Mouse (Mus musculus) lung, embryonic 15.5 days (tissue): ENCODE results near the gene Fam126a. TPM values are rescaled to one million over a fixed set of nuclear protein-coding genes. Genes with fewer than 3 reads are reported as not detected.
A peak's percentile ranks its signal among the peaks of the same experiment; 100 is the strongest.

Source experiments
- ATAC-seq: fragments of 200-750 bp; cut with Nextera tagmentation; 2 replicates; pipeline ENCODE4 v1.8.0; 2017; ENCODE audit warnings: moderate number of reproducible peaks, borderline replicate concordance; ENCODE audit not compliant: low FRiP score, low TSS enrichment; ENCODE audit errors: extremely low read depth
- H3K27ac ChIP-seq: fragments of 300-500 bp; sonication (generic); 2 replicates; pipeline ENCODE4 v1.5.1; 2015; ENCODE audit warnings: moderate library complexity, mild to moderate bottlenecking, inconsistent platforms
- H3K27me3 ChIP-seq: fragments of 300-500 bp; sonication (generic); 2 replicates; pipeline ENCODE4 v1.6.1; 2015; ENCODE audit warnings: inconsistent platforms
- H3K36me3 ChIP-seq: fragments of 300-500 bp; sonication (generic); 2 replicates; pipeline ENCODE4 v1.6.1; 2015; ENCODE audit warnings: inconsistent platforms
- H3K4me1 ChIP-seq: fragments of 300-500 bp; sonication (generic); 2 replicates; pipeline ENCODE4 v1.6.1; 2015; ENCODE audit warnings: inconsistent platforms
- H3K4me2 ChIP-seq: fragments of 300-500 bp; sonication (generic); 2 replicates; pipeline ENCODE4 v1.6.1; 2015; ENCODE audit warnings: inconsistent platforms, mild to moderate bottlenecking, moderate library complexity
- H3K4me3 ChIP-seq: fragments of 300-500 bp; sonication (generic); 2 replicates; pipeline ENCODE4 v1.5.1; 2015; ENCODE audit warnings: mild to moderate bottlenecking, inconsistent platforms
- H3K9ac ChIP-seq: fragments of 300-500 bp; sonication (generic); 2 replicates; pipeline ENCODE4 v1.6.1; 2015; ENCODE audit warnings: inconsistent platforms
- H3K9me3 ChIP-seq: fragments of 300-500 bp; sonication (generic); 2 replicates; pipeline ENCODE4 v1.6.1; 2016; ENCODE audit warnings: inconsistent platforms
- WGBS: fragments of 180-500 bp; shearing (Covaris S2); methylation state at CpG from one replicate; pipeline ENCODE4 v1.1.7; 2015; 5-methylcytosine and 5-hydroxymethylcytosine counted together
- polyA plus RNA-seq: library from polyadenylated mRNA; unstranded; fragments of >200 nt; fragmentation: Nextera tagmentation; extraction: Ambion mirVana; gene quantifications from 2 replicates; pipeline ENCODE4 v1.2.1, GENCODE M21; 2015

Gene Fam126a
- polyA plus RNA-seq, 1 experiment from 2014 or later = 18.2 TPM

DNA sequence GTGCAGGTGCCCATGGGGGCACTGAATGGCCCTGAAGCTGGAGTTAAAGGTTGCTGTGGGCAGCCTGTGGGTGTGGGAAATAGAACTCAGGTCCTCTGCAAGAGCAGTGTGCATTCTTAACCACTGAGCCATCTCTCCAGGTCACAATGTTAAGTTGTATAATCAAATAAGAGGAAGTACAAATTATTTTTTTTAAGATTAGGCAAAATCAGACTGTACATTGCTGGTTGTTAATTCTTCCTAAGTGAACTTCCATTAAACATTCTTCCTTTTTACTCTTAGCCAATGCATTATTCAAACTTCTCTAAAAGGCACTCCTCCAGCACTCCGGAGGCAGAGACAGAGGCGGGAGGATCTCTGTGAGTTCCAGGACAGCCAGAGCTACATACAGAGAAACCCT, 7.7 kb upstream of the Fam126a start:
- H3K27me3 ChIP-seq = no peaks in the 10 kb centered on the region
- no peak overlapping the region for H3K9ac ChIP-seq
- H3K4me2 ChIP-seq = no peak overlapping the region
- ATAC-seq = no peak
- no peak overlapping the region for H3K27ac ChIP-seq
- H3K4me1 ChIP-seq = no peaks in the 10 kb centered on the region
- no peaks in the 10 kb centered on the region for H3K9me3 ChIP-seq
- no peak overlapping the region for H3K4me3 ChIP-seq
- no peaks in the 10 kb centered on the region for H3K36me3 ChIP-seq
- 91% methylated on average over 2 of the region's 2 CpGs for WGBS

- 70% methylated on average over 6 of the region's 6 CpGs for WGBS
These were observed 6.2 kb upstream of the Fam126a start for GRCm38 (mm10) chr5:24036731-24037130.

DNA sequence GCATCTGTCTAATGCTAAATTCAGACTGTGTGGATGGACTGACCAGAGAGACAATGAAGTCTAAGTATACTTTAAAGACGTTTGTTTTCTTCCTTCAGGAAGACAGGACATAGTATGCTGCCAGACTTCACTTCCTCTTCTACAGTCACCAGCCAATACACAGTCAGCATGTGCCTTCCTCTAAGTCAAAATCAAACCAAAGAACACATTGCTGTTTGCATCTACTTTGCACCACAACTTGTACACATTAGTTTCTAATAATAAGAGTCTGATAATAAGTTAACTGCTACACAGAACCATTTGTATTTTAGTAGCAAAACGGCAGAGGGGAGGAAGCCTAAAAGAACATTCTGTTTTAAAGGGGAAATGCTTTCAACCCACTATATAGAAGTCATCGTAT, 4.5 kb upstream of the Fam126a start:
- no peak for ATAC-seq
- Histone ChIP-seq H3K4me1 (no peaks in the 10 kb centered on the region), H3K4me3 (no peak overlapping the region), H3K4me2 (no peak overlapping the region), H3K36me3 (no peaks in the 10 kb centered on the region), H3K27me3 (no peaks in the 10 kb centered on the region), H3K9me3 (no peaks in the 10 kb centered on the region), H3K9ac (no peak overlapping the region), H3K27ac (no peak overlapping the region)
- WGBS = 37% methylated on average over 3 of the region's 3 CpGs

More at GRCm38 (mm10) chr5:24036731-24037130, 6.2 kb upstream of the Fam126a start:
- Histone ChIP-seq H3K27ac (no peak overlapping the region), H3K4me1 (no peaks in the 10 kb centered on the region), H3K9me3 (no peaks in the 10 kb centered on the region), H3K4me2 (no peak overlapping the region), H3K36me3 (no peaks in the 10 kb centered on the region), H3K27me3 (no peaks in the 10 kb centered on the region), H3K4me3 (no peak overlapping the region), H3K9ac (no peak overlapping the region)
- no peak for ATAC-seq

GRCm38 (mm10) chr5:24034091-24034490, 3.6 kb upstream of the Fam126a start:
- WGBS = 63% methylated on average over 1 of the region's 1 CpGs

DNA sequence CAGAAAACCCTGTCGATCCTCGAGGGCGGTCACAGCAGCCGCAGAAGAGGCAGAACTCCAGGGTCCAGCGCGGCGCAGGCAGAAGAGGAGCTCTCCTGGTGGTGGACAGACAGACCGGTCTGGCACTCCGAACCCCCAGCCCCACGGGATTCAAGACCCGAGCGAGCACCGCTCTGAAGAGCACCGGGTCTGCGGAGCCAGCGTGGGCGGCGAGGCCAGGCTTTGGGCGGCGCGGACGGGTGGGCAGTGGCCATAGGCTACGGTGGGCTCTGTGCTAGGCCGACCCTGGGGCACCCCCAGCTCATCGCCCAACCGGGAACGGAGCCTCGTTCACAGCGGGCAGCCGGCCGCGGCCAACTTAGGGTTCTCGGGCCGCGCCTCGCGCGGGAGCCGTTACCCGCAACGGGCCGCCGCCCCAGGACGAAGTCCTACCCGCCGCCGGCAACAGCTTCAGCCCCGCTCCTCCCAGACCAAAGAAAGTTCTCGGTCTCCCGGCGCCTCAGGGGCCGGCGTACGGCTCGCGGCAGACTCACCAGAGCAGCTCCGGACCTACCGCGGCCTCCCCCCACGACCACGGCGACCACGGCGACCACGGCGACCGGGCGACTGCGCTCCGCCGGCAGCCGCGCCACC, 428 bp downstream of the Fam126a start:
- peak; percentile 58 for ATAC-seq

More at GRCm38 (mm10) chr5:24034091-24034490, 3.6 kb upstream of the Fam126a start:
- no peak overlapping the region for H3K4me3 ChIP-seq
- no peak for ATAC-seq
- no peak overlapping the region for H3K4me2 ChIP-seq
- peaks cover 5% of the 10 kb centered on the region; the same call in 1 of the 2 replicates for H3K4me1 ChIP-seq
- no peak overlapping the region for H3K9ac ChIP-seq
- H3K9me3 ChIP-seq = no peaks in the 10 kb centered on the region
- no peaks in the 10 kb centered on the region for H3K27me3 ChIP-seq
- H3K36me3 ChIP-seq = no peaks in the 10 kb centered on the region
- H3K27ac ChIP-seq = no peak overlapping the region

GRCm38 (mm10) chr5:24029331-24029771, 1.1 kb downstream of the Fam126a start:
- Histone ChIP-seq H3K9me3 (no peaks in the 10 kb centered on the region), H3K4me1 (peaks cover 10% of the 10 kb centered on the region; the same call in 1 of the 2 replicates), H3K27me3 (no peaks in the 10 kb centered on the region), H3K36me3 (no peaks in the 10 kb centered on the region), H3K4me2 (peak overlapping the region; percentile 96), H3K9ac (peak overlapping the region; percentile 88), H3K4me3 (peak overlapping the region; percentile 75), H3K27ac (peak overlapping the region; percentile 67; the same call in 1 of the 2 replicates)
- 0 out of 2 replicates have a peak, but pooled peaks have one; percentile 29 for ATAC-seq
- 3% methylated on average over 11 of the region's 11 CpGs for WGBS

More for the DNA sequence above, 428 bp downstream of the Fam126a start:
- Histone ChIP-seq H3K36me3 (no peaks in the 10 kb centered on the region), H3K4me2 (peak overlapping the region; percentile 96), H3K9me3 (no peaks in the 10 kb centered on the region), H3K27ac (peak overlapping the region; percentile 67), H3K27me3 (no peaks in the 10 kb centered on the region), H3K4me3 (peak overlapping the region; percentile 75), H3K9ac (peak overlapping the region; percentile 88), H3K4me1 (peaks cover 6% of the 10 kb centered on the region; the same call in 1 of the 2 replicates)
- WGBS = under 1% methylated on average over 71 of the region's 73 CpGs

DNA sequence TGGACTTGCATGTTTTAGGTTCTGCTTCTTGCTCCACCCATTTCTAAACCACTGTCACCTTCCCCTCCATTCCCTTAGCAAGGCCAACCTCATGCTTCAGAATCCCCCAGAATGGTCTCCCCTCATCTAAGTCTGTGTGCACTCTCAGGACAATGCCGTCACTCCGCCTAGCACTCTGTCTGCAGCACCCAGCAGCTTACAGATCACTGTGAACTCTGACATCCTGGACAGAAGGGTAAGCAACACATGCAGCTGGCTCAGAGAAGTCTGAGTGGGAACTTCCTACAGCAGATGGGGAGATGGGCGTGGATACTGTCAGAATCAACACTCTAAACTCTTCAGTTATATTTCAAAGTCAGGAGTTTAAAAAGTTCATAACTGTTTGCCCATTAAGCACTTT, 5.5 kb downstream of the Fam126a start:
- H3K9me3 ChIP-seq = no peaks in the 10 kb centered on the region
- WGBS = 44% methylated on average over 3 of the region's 3 CpGs
- no peak overlapping the region for H3K4me3 ChIP-seq
- H3K4me1 ChIP-seq = peaks cover 10% of the 10 kb centered on the region; the same call in 1 of the 2 replicates
- H3K36me3 ChIP-seq = no peaks in the 10 kb centered on the region
- no peaks in the 10 kb centered on the region for H3K27me3 ChIP-seq
- no peak overlapping the region for H3K9ac ChIP-seq
- ATAC-seq = peak; percentile 55; the same call in 1 of the 2 replicates
- H3K4me2 ChIP-seq = no peak overlapping the region
- no peak overlapping the region for H3K27ac ChIP-seq

DNA sequence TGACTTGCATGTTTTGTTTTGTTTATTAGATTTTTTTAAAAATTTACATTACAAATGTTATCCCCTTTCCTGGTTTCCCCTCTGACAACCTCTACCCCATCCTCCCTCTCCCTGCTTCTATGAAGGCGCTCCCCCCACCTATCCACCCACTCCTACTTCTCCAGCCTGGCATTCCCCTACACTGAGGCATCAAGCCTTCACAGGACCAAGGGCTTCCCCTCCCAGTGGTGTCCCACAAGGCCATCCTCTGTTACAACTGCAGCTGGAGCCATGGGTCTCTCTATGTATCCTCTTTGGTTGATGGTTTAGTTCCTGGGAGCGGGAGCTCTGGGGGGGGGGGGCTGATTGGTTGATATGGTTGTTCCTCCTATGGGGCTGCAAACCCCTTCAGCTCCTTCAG, 7.3 kb downstream of the Fam126a start:
- Histone ChIP-seq H3K4me1 (0 out of 2 replicates have a peak, but pooled peaks cover 4% of the 10 kb centered on the region), H3K9me3 (no peaks in the 10 kb centered on the region), H3K9ac (no peak overlapping the region), H3K27ac (no peak overlapping the region), H3K4me2 (no peak overlapping the region), H3K4me3 (no peak overlapping the region), H3K36me3 (no peaks in the 10 kb centered on the region), H3K27me3 (no peaks in the 10 kb centered on the region)
- WGBS = 95% methylated on average over 2 of the region's 2 CpGs
- no peak for ATAC-seq

- Histone ChIP-seq H3K9me3 (no peaks in the 10 kb centered on the region; the same call in 1 of the 2 replicates), H3K4me1 (0 out of 2 replicates have a peak, but pooled peaks cover 4% of the 10 kb centered on the region), H3K4me3 (no peak overlapping the region), H3K27ac (no peak overlapping the region), H3K27me3 (no peaks in the 10 kb centered on the region), H3K36me3 (no peaks in the 10 kb centered on the region), H3K4me2 (no peak overlapping the region), H3K9ac (no peak overlapping the region)
- ATAC-seq = no peak
- WGBS = 79% methylated on average over 5 of the region's 5 CpGs
These were observed 8.8 kb downstream of the Fam126a start for GRCm38 (mm10) chr5:24021683-24022082.

- Histone ChIP-seq H3K4me3 (no peak overlapping the region), H3K27me3 (no peaks in the 10 kb centered on the region), H3K9me3 (no peaks in the 10 kb centered on the region; the same call in 1 of the 2 replicates), H3K4me2 (no peak overlapping the region), H3K4me1 (0 out of 2 replicates have a peak, but pooled peaks cover 4% of the 10 kb centered on the region), H3K9ac (no peak overlapping the region), H3K27ac (no peak overlapping the region), H3K36me3 (no peaks in the 10 kb centered on the region)
- ATAC-seq = no peak
- 75% methylated on average over 4 of the region's 4 CpGs for WGBS
These were observed 10.1 kb downstream of the Fam126a start for GRCm38 (mm10) chr5:24020380-24020779.

- 87% methylated on average over 7 of the region's 7 CpGs for WGBS
- Histone ChIP-seq H3K27me3 (no peaks in the 10 kb centered on the region), H3K9me3 (no peaks in the 10 kb centered on the region; the same call in 1 of the 2 replicates), H3K36me3 (no peaks in the 10 kb centered on the region), H3K27ac (no peak overlapping the region), H3K9ac (no peak overlapping the region), H3K4me1 (no peaks in the 10 kb centered on the region), H3K4me2 (no peak overlapping the region), H3K4me3 (no peak overlapping the region)
- no peak for ATAC-seq
These were observed 10.9 kb downstream of the Fam126a start for GRCm38 (mm10) chr5:24019341-24020185.
